Mouse (Mus musculus) layer of hippocampus, adult 18-20 months (tissue): ENCODE results near the gene Fut4. TPM values are rescaled to one million over a fixed set of nuclear protein-coding genes. Genes with fewer than 3 reads are reported as not detected.
"Not testable (repeated sequence)": the region's sequence is repeated elsewhere in the genome, so short reads cannot be mapped to it uniquely, and the experiment has no call there.

Experiments used
- DNase-seq, 2 experiments: peaks; one replicate each; pipeline ENCODE4 v3.0.0; 2022; ENCODE audit warnings: low spot score in 2 of 2
- total RNA-seq, 2 experiments: library from RNA; stranded (reverse); gene quantifications; 2 replicates each; pipeline ENCODE4 v1.2.3; 2021

The Fut4 gene
- total RNA-seq, 2 experiments from 2014 or later: 0.10 to 0.12 TPM

DNA sequence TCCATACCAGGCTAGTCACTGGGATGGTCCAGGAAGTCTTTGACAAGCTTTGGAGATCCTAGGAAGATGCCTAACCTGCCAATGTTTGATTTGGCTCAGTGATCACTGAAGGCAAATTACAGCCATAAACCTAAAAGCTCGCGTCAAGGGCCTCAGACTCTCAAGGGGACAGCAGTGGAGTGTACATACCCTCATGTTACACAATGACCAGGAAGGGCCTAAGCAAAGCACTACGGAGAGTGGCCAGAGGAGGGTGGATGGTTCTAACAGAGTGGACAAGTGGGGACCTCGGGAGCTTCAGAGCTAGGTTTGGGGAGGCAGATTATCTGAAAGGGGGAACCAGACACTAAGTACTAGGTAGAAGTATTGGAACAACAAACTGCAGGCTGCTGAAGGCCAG lies 25.6 kb downstream of the Fut4 start:
- no peak for DNase-seq

DNA sequence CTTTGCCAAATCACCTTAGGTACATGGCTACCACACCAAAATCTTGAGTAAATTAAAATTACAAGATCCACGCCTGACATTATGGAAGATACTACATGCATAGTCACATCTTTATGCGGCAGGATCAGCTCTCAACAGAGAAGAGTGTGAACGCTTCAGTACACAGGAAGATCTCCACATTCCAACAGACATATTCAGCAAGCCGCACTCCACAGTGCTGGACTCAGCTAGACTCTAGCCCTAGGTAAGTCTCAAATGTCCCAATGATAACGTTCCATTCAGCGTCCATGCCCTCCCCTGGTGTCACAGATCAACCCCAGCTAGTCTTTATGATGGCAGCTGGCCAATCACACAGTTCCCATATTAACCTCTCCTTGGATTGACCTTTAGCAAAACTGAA lies 26.2 kb downstream of the Fut4 start:
- DNase-seq: no peak

DNA sequence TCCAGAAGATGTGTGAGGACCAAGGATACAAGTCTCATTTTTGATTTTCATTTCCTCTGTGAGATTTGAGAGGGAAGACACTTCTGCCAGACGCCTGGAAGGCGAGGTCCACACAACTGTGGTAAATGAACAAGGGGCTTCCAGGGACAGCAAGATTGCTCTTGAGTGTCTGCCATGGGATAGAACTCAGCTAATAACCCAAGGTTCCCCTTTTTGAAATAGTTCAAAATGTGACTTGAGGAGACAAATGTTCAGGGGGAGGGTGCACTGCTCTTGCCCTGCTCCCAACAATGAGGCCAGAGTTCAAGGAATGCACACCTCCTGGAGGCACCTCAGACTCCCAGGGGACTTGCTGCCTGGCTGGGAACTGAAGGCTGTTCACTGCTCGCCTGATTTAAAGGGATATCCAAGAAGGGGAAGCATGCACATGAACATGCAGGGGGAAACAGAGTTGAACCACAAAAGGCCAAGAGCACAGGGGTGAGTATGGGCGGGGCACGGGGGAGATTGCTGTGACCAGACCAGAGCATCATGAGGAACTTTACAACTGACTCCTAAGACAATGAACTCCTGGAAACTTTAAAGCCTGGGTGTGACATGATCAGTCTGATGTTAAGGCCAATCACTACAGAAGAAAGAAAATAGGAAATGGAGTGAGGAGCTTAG lies 27.3 kb downstream of the Fut4 start:
- no peak for DNase-seq

DNA sequence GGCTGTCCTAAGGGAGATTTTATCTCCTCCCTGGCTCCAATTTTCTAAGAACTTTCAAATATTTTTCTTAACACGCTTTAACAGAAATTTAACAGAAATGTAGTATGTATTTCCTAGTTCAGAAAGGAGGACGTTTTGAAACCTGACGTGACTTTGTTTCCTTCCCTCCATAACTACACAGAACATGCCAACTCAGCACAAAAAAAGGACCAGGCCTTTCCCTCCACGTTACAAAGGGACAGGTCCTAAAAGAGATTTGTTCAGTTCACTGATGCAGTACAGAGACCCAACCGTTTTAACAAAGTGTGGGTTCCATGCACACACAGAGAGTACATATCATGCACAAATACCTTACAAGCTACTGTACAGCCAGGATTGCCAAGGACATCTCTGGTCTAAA lies 30.6 kb downstream of the Fut4 start:
- no peak for DNase-seq

DNA sequence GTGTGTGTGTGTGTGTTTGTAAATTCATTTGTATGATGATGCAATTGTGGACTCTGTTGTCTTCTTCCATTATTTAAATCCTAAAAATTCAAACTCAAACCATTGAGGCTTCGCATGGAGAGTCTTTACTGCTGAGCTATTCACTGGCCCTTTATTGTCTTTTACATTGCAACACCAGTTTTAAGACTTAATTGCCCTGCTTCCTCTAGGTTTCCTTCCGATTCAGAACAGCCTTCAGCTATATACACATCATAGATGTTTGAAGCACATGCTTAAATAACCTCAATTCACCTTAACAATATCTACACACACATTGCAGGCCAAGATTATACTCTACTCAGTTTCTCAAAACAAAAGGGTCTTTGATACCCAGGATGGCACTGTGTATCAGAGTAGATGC lies 31.8 kb downstream of the Fut4 start:
- no peak for DNase-seq

DNA sequence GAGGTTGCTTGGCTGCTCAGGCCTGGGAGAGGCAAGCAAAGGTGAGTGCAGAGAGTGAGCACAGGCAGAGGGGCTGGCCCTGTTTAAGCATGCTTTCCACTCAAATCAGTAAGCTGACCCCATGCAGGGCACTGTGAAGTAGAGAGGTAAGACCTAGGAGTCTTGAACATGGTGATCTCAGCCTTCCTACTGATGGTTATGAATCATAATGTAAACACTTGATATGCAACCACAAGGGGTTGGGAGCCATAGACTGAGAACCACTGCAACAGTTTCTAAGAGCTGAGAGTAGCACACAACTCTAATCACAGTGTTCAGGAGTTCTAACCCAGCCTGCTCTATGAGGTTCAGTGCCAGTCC lies 33.9 kb downstream of the Fut4 start:
- no peak for DNase-seq

DNA sequence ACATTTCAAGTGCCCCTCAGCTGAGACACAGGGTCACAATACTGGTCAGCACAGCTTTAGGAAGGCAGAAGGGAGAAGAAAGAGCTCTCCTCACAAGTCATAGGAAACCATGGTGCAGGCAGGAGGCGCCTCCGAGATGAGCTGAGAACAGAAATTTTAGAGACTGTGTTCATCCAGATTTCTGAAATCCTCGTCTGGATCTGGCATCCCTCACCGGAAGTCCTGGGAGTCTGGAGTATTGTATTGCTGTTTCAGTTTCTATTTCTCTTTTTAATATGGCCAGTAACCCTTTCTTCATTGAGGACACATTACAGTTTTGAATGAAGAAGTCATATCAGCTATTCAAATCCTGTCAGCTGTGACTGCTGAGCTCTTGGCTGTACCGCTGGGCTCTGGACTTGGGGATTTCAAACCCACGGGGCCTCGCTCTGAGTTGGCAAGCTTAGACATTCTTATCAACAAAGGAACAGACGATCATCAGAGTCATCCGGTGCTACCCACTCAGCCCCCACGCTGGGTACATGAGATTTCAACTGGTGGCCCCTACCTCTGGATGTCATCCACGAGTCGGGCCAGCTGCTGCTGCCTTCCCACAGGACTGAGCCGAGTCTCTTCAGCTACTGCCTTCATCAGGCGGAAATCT lies 34.4 kb downstream of the Fut4 start:
- no peak for DNase-seq

DNA sequence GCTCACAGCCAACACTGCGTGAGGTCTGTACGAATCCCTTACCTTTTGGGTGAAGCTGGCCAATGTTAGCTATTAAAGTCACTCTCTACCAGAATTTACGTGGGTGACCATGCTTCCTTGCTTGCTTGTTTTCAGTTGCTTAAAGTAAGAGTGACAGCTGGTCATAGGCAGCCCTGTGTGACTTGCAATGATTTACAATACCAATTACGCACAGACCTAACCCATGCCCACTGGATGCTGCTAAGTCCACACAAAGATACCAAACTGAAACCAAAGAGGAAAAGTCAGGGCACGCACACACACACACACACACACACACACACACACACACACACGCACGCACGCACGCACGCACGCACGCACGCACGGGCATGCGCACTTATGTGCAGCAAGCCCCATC lies 36.9 kb downstream of the Fut4 start:
- DNase-seq: no peak

DNA sequence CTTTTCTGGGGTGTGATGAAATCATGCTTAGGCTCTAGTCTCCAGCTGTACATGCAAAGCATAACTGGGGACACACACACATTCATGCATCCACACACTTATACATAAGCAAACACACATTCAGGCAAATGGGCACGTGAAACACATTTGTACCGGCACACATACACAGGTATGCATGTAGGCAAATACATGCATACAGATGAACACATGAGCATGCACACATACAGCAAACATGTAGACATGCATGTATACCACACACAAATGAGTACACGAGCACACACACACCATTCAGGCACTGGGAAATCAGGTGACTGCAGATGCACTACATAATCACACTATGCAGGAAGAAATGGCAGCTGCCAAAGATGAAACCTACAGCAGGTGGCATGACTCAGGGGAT lies 41.3 kb downstream of the Fut4 start:
- no peak for DNase-seq

DNA sequence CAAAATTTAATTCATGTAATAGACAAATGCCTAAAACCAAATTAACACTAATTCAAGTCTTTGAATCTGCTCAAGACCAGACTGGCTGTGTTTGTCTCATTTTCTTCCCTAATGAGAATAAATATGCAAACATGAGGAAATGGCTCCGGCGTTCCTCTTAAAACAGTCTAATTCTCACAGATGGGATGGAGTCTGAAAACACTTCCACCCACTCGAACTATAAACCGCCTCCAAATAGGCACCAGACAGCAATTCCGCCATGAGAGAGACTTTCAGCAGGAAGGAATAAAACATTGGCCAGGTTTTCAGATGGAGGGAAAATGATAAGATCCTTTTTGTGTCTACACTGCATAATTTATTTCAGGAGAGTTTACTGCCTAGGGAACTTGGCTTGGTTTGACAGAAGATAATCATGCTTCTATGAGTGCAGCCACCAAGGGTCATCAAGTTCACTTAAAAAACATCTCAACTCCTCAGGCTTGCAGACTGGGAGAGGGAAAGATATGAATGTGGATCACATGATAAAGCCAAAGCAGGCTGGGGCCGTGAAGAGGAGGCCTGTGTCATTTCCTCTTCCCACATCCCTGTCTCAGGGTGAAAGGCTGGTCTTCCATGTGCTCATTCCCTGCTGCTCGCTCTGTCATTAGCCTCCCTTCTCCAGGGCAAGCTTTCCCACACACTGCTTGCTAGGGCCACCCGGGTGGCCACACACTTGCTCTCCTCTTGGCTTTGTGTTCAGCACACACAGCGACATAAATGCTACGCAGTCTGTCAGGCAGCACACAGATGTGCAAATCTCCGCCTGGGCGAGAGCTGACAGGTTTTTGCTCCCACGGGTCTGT lies 46.7 kb downstream of the Fut4 start:
- DNase-seq: peak; percentile 40 to 70

DNA sequence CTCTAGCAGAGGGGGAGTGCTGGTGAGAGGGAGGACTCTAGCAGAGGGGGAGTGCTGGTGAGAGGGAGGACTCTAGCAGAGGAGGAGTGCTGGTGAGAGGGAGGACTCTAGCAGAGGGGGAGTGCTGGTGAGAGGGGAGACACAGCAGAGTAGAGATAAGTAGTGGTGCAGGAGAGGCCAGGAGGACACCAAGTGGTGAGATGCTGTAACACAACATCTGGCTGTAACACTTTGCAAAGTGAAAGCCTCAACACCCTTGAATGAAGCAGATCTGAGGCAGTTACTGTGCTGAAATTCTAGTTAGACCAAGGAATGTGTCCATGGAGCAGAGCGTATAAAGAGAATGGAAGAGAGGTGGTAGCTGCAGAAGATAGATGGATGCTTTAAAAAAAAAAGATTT lies 51.4 kb downstream of the Fut4 start:
- not testable (repeated sequence) for DNase-seq

DNA sequence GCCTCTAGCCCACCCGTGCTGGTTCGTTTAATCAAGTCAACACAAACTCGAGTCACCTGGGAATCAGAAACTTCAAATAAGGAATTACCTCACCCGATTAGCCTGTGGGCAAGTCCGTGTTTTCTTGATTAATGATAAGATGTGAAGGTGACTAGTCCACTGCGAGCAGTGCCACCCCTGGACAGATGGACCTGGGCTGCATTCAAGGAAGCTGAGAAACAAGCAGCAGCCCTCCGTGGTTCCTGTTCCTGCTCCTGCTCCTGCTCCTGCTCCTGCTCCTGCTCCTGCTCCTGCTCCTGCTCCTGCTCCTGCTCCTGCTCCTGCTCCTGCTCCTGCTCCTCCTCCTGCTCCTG lies 52.9 kb downstream of the Fut4 start:
- DNase-seq: no peak

DNA sequence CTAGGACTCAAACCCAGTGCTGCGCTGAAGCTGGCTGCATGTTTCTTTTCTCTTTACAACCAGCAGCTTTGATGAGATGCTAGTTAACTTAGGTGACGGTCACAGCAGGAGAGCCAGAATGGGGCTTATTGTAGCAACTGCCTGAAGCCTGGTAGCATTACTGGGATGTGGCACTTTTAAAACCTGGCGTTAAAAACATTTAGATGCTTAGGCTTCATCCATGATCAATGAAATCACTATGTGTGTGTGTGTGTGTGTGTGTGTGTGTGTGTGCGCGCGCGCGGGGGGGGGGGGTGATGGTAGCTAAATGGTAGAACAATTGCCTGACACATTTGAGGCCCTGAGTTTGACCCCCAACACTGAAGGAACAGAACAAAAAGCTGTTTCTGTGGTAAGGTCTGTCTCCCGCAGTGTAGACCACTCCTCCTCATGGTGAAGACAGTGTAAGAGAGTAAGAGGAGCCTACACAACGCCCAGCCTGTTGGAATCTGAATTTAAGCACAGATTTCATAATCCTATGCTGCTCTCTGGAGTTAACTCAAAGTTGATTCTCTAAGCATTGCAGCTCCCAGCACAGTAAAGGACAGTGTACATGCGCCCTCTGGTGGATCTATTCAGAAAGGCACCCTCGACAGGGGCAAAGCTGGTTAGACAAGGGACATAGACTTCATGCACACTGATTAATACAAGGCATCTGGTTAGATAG lies 53.5 kb downstream of the Fut4 start:
- peak; percentile 90 to 97 for DNase-seq

Other genes with a start within 250 kb of the Fut4 start
- gene Amotl1, start 107.3 kb downstream of the Fut4 start, total RNA-seq: 10 to 100 TPM; 13.9 to 15.0 TPM
- not detected for gene Piwil4, start 11.7 kb downstream of the Fut4 start, total RNA-seq
- gene 1700012B09Rik, start 18.6 kb upstream of the Fut4 start, total RNA-seq: under 1 TPM in 1 of 2 experiments, not detected in 1; 0.50 TPM
- 10 to 100 TPM; 10.9 to 14.0 TPM for gene Mre11a, start 32.3 kb upstream of the Fut4 start, total RNA-seq
- 10 to 100 TPM; 13.4 to 14.2 TPM for gene Ankrd49, start 32.5 kb upstream of the Fut4 start, total RNA-seq
- gene Gpr83, start 107.8 kb upstream of the Fut4 start, total RNA-seq: 10 to 100 TPM; 13.5 to 16.2 TPM
- not detected for gene Izumo1r, start 151.6 kb upstream of the Fut4 start, total RNA-seq